Mouse (Mus musculus) CD4-positive helper T cell, adult 2 months (primary cell): ENCODE data around the gene Cdk11b.
"Not testable (repeated sequence)": the region's sequence is repeated elsewhere in the genome, so short reads cannot be mapped to it uniquely, and the experiment has no call there.

Source experiments
- DNase-seq: peaks from one replicate; pipeline ENCODE4 v3.0.0-alpha.2; 2012; ENCODE audit warnings: low read depth, missing footprints, low spot score

The Cdk11b gene

GRCm38 (mm10) chr4:155605132-155605531 is 19.5 kb upstream of the Cdk11b start:
- no peak for DNase-seq

GRCm38 (mm10) chr4:155606825-155607224 is 17.8 kb upstream of the Cdk11b start:
- DNase-seq = no peak

GRCm38 (mm10) chr4:155611860-155612259 is 12.8 kb upstream of the Cdk11b start:
- no peak for DNase-seq

GRCm38 (mm10) chr4:155613264-155613663 is 11.4 kb upstream of the Cdk11b start:
- DNase-seq = no peak

- DNase-seq = no peak
Measured at GRCm38 (mm10) chr4:155618321-155618720, 6.3 kb upstream of the Cdk11b start.

GRCm38 (mm10) chr4:155630267-155630666 is 5.6 kb downstream of the Cdk11b start:
- DNase-seq = no peak

GRCm38 (mm10) chr4:155635766-155636499 is 11.3 kb downstream of the Cdk11b start:
- no peak for DNase-seq

- DNase-seq = no peak
Measured at GRCm38 (mm10) chr4:155643531-155643930, 18.9 kb downstream of the Cdk11b start.

GRCm38 (mm10) chr4:155645308-155645707 is 20.7 kb downstream of the Cdk11b start, which contains the start of gene Gm10563:
TSS of gene Gm10563 (minus strand) at chr4:155645408.
- not testable (repeated sequence) for DNase-seq

- no peak for DNase-seq
Measured at GRCm38 (mm10) chr4:155645721-155646120, 21.1 kb downstream of the Cdk11b start.

GRCm38 (mm10) chr4:155649355-155649754 is 24.7 kb downstream of the Cdk11b start:
- DNase-seq = no peak

GRCm38 (mm10) chr4:155651553-155652269 is 27.1 kb downstream of the Cdk11b start:
- DNase-seq = no peak

GRCm38 (mm10) chr4:155652283-155653085 is 27.8 kb downstream of the Cdk11b start:
- no peak for DNase-seq

- no peak for DNase-seq
Measured at GRCm38 (mm10) chr4:155653086-155653450, 28.4 kb downstream of the Cdk11b start, which contains the start of gene Mmp23. TSS of gene Mmp23 (minus strand) at chr4:155653384.

- no peak for DNase-seq
Measured at GRCm38 (mm10) chr4:155653451-155654182, 29.0 kb downstream of the Cdk11b start.

- DNase-seq = no peak
Measured at GRCm38 (mm10) chr4:155654183-155654455, 29.5 kb downstream of the Cdk11b start.

GRCm38 (mm10) chr4:155654456-155655298 is 30.0 kb downstream of the Cdk11b start:
- DNase-seq = peak; percentile 84

- no peak for DNase-seq
Measured at GRCm38 (mm10) chr4:155656214-155656751, 31.6 kb downstream of the Cdk11b start.

- DNase-seq = no peak
Measured at GRCm38 (mm10) chr4:155658961-155659360, 34.3 kb downstream of the Cdk11b start.

GRCm38 (mm10) chr4:155660641-155661040 is 36.0 kb downstream of the Cdk11b start:
- DNase-seq = no peak
